Mouse (Mus musculus) erythroblast, embryonic 14.5 days (primary cell): ENCODE results near the gene Bcr.

Experiments
- GATA1 ChIP-seq: IDR thresholded peaks from 2 replicates; pipeline ENCODE4 v1.6.1; 2012; ENCODE audit warnings: low read length, inconsistent platforms, mixed read lengths
- TAL1 ChIP-seq: IDR thresholded peaks from 3 replicates; pipeline ENCODE4 v1.6.1; 2012; ENCODE audit warnings: low read length, inconsistent platforms, mixed read lengths

- no peak for TF ChIP-seq GATA1
- no peak for TF ChIP-seq TAL1
Measured at GRCm38 (mm10) chr10:75156835-75157234, 96.4 kb downstream of the Bcr start.
